Mouse (Mus musculus) stomach, embryonic 16.5 days (tissue): ENCODE data around the gene Btd. TPM values are rescaled to one million over a fixed set of nuclear protein-coding genes. Genes with fewer than 3 reads are reported as not detected.

Experiments
- ATAC-seq: fragments of 200-750 bp; cut with Nextera tagmentation; 2 replicates; pipeline ENCODE4 v1.8.0; 2017; ENCODE audit warnings: moderate number of reproducible peaks, moderate TSS enrichment; ENCODE audit not compliant: insufficient read depth, low FRiP score
- H3K27ac ChIP-seq: fragments of 300-500 bp; sonication (generic); 2 replicates; pipeline ENCODE4 v1.5.1; 2014; ENCODE audit warnings: low read length
- H3K27me3 ChIP-seq: fragments of 300-500 bp; sonication (generic); 2 replicates; pipeline ENCODE4 v1.6.1; 2014; ENCODE audit warnings: low read length, control low read depth, mixed read lengths; ENCODE audit not compliant: control insufficient read depth, insufficient read depth
- H3K36me3 ChIP-seq: fragments of 300-500 bp; sonication (generic); 2 replicates; pipeline ENCODE4 v1.6.1; 2014; ENCODE audit warnings: low read length; ENCODE audit not compliant: control insufficient read depth, insufficient read depth
- H3K4me1 ChIP-seq: fragments of 300-500 bp; sonication (generic); 2 replicates; pipeline ENCODE4 v1.6.1; 2014; ENCODE audit warnings: low read length, control low read depth, mixed read lengths; ENCODE audit not compliant: control insufficient read depth, insufficient read depth
- H3K4me2 ChIP-seq: fragments of 300-500 bp; sonication (generic); 2 replicates; pipeline ENCODE4 v1.6.1; 2014; ENCODE audit warnings: low read depth, low read length, mixed read lengths
- H3K4me3 ChIP-seq: fragments of 300-500 bp; sonication (generic); replicated peaks from 2 replicates; pipeline ENCODE4 v1.5.1; 2014; ENCODE audit warnings: mild to moderate bottlenecking, low read length
- H3K9ac ChIP-seq: fragments of 300-500 bp; sonication (generic); 2 replicates; pipeline ENCODE4 v1.6.1; 2014; ENCODE audit warnings: low read length
- H3K9me3 ChIP-seq: fragments of 300-500 bp; sonication (generic); replicated peaks from 2 replicates; pipeline ENCODE4 v1.6.1; 2016; ENCODE audit warnings: low read length, control low read depth; ENCODE audit not compliant: control insufficient read depth
- WGBS: fragments of 180-500 bp; shearing (Covaris S2); extraction: QIAGEN DNeasy Blood & Tissue Kit; methylation state at CpG from one replicate; pipeline ENCODE4 v1.1.7; 2014; 5-methylcytosine and 5-hydroxymethylcytosine counted together
- polyA plus RNA-seq: library from polyadenylated mRNA; unstranded; fragments of >200 nt; fragmentation: Nextera tagmentation; extraction: Ambion mirVana; gene quantifications from 2 replicates; pipeline ENCODE4 v1.2.1, GENCODE M21; 2015

The Btd gene
- polyA plus RNA-seq, 1 experiment from 2014 or later = 31.8 TPM

DNA sequence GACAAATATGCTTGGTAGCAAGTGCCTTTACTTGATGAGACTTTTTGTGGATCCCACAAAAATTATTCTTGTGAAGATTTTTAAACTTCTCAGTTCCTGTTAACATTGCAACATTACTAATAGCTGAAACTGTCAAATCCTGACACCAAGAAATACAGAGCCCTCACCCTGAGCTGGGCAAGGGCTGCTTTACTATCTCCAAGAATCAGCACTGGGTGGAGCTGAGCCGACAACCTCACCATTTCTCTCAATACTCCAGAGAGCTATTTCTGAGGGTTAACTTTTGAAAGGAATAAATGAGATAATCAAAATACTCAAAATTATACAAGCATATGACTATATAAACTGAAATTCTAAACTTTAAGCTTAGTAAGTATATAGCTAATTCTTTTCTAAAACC is 68.5 kb downstream of the Btd start:
- Histone ChIP-seq H3K27ac (no peak overlapping the region), H3K27me3 (no peaks in the 10 kb centered on the region), H3K36me3 (0 out of 2 replicates have a peak, but pooled peaks cover 5% of the 10 kb centered on the region), H3K4me1 (no peaks in the 10 kb centered on the region), H3K4me3 (no peak overlapping the region), H3K4me2 (no peak overlapping the region), H3K9me3 (no peaks in the 10 kb centered on the region), H3K9ac (no peak overlapping the region)
- no peak for ATAC-seq
- WGBS = 77% methylated on average over 1 of the region's 1 CpGs

GRCm38 (mm10) chr14:31715669-31716068 is 74.8 kb downstream of the Btd start:
- Histone ChIP-seq H3K9ac (no peak overlapping the region), H3K9me3 (no peaks in the 10 kb centered on the region), H3K27ac (no peak overlapping the region), H3K27me3 (no peaks in the 10 kb centered on the region), H3K36me3 (0 out of 2 replicates have a peak, but pooled peaks cover 10% of the 10 kb centered on the region), H3K4me2 (no peak overlapping the region), H3K4me1 (no peaks in the 10 kb centered on the region), H3K4me3 (no peak overlapping the region)
- no peak for ATAC-seq

GRCm38 (mm10) chr14:31717360-31717759 is 76.5 kb downstream of the Btd start:
- WGBS = 93% methylated on average over 5 of the region's 5 CpGs
- H3K27me3 ChIP-seq = no peaks in the 10 kb centered on the region
- 0 out of 2 replicates have a peak, but pooled peaks cover 7% of the 10 kb centered on the region for H3K36me3 ChIP-seq
- no peak overlapping the region for H3K4me2 ChIP-seq
- H3K9ac ChIP-seq = no peak overlapping the region
- no peak overlapping the region for H3K4me3 ChIP-seq
- ATAC-seq = no peak
- H3K27ac ChIP-seq = no peak overlapping the region
- no peaks in the 10 kb centered on the region for H3K9me3 ChIP-seq
- H3K4me1 ChIP-seq = no peaks in the 10 kb centered on the region

Other genes with a start within 250 kb of the Btd start
- 19.5 and 20.0 TPM in 2 replicates for gene Sh3bp5, start 204.9 kb upstream of the Btd start, polyA plus RNA-seq
- 21.2 and 24.7 TPM in 2 replicates for gene Eaf1, start 146.6 kb upstream of the Btd start, polyA plus RNA-seq
- gene Mettl6, start 146.0 kb upstream of the Btd start, polyA plus RNA-seq = 44.4 and 50.4 TPM in 2 replicates
- gene Colq, start 49.7 kb upstream of the Btd start, polyA plus RNA-seq = 0.81 and 2.1 TPM in 2 replicates
- 0.77 and 1.5 TPM in 2 replicates for gene Gm49387, start 150 bp upstream of the Btd start, polyA plus RNA-seq
- gene Hacl1, start 258 bp downstream of the Btd start, polyA plus RNA-seq = 12.5 and 13.1 TPM in 2 replicates
- gene Ankrd28, start 189.6 kb downstream of the Btd start, polyA plus RNA-seq = 7.2 and 8.4 TPM in 2 replicates